8 mouse cellular contexts compared by ENCODE assay signal in genomic region chr15:3957982-3958381, GRCm38 (mm10). TPM values are rescaled to one million over a fixed set of nuclear protein-coding genes. Genes with fewer than 3 reads are reported as not detected.
DNase-seq lines count a peak whose midpoint lies in the region; ATAC-seq and TF ChIP-seq lines count a peak whose summit lies in the region.

No protein-coding gene starts in this region.

- no peak overlapping the region for H3K4me2 ChIP-seq in kidney, embryonic 14.5 days (replicated peaks; ENCODE audit: low read depth, low read length)
- H3K4me2 ChIP-seq in midbrain, embryonic 13.5 days (replicated peaks): no peak overlapping the region

- peak; percentile 34 for TF ChIP-seq CTCF in kidney, adult 2 months (conservative IDR thresholded peaks at IDR 0.05; ENCODE audit: insufficient read depth, insufficient read length, low read depth, low read length)

- in situ Hi-C loops in ES-E14 (cut with MboI; ENCODE audit: low sequenced_read_pairs in 2 of 2, unreplicated experiment in 2 of 2): no loop called here

- H3K9me3 ChIP-seq in kidney, embryonic 14.5 days (ENCODE audit: control insufficient read depth, low read length): no peaks in the 10 kb centered on the region
- H3K9me3 ChIP-seq in ES-E14 (ENCODE audit: control insufficient read depth, insufficient read depth, low read depth, low read length): no peaks in the 10 kb centered on the region
- H3K9me3 ChIP-seq in midbrain, embryonic 13.5 days: no peaks in the 10 kb centered on the region

- H3K9ac ChIP-seq in kidney, embryonic 14.5 days (ENCODE audit: low read depth, low read length): no peak overlapping the region
- H3K9ac ChIP-seq in ES-E14 (ENCODE audit: insufficient read depth, low read depth, low read length, poor library complexity, severe bottlenecking): no peak overlapping the region
- H3K9ac ChIP-seq in midbrain, embryonic 13.5 days (replicated peaks): no peak overlapping the region

- H3K27me3 ChIP-seq in kidney, adult 2 months (replicated peaks; ENCODE audit: control insufficient read depth, insufficient read depth, low read length): no peaks in the 10 kb centered on the region
- no peaks in the 10 kb centered on the region for H3K27me3 ChIP-seq in kidney, embryonic 14.5 days (ENCODE audit: control insufficient read depth, insufficient read depth, low read length)
- no peaks in the 10 kb centered on the region for H3K27me3 ChIP-seq in midbrain, embryonic 13.5 days

- peaks cover 4% of the 10 kb centered on the region; the same call in 1 of the 2 replicates for H3K4me1 ChIP-seq in kidney, adult 2 months (ENCODE audit: control insufficient read depth, insufficient read depth, low read length)
- H3K4me1 ChIP-seq in kidney, embryonic 14.5 days (ENCODE audit: control insufficient read depth, insufficient read depth, low read length): no peaks in the 10 kb centered on the region
- H3K4me1 ChIP-seq in ES-E14 (ENCODE audit: control insufficient read depth in 2 of 2, insufficient read depth in 2 of 2, low read length in 2 of 2, poor library complexity in 1 of 2): peaks cover 3 to 7% of the 10 kb centered on the region in 2 experiments; a peak in 2 of 4 replicates
- H3K4me1 ChIP-seq in midbrain, embryonic 13.5 days (replicated peaks): no peaks in the 10 kb centered on the region

- 28% methylated on average over 4 of the region's 4 CpGs for WGBS in kidney, adult 2 months
- WGBS in kidney, embryonic 14.5 days: 20% methylated on average over 4 of the region's 4 CpGs
- 26% methylated on average over 4 of the region's 4 CpGs for WGBS in midbrain, embryonic 13.5 days

- no peak for ATAC-seq in kidney, embryonic 14.5 days (ENCODE audit: low FRiP score, low TSS enrichment)
- 0 out of 2 replicates have a peak, but pooled peaks have one; percentile 17 for ATAC-seq in midbrain, embryonic 13.5 days
- ATAC-seq in erythroid progenitor cell, adult 5-6 weeks (replicated peaks; ENCODE audit: low FRiP score, poor library complexity, severe bottlenecking): no peak

- no peak overlapping the region for H3K27ac ChIP-seq in kidney, adult 2 months (ENCODE audit: insufficient read depth, low read depth, low read length)
- H3K27ac ChIP-seq in kidney, embryonic 14.5 days (ENCODE audit: low read depth, low read length): no peak overlapping the region
- H3K27ac ChIP-seq in ES-E14 (ENCODE audit: insufficient read depth, low read depth, low read length, poor library complexity, severe bottlenecking): no peak overlapping the region
- H3K27ac ChIP-seq in midbrain, embryonic 13.5 days: no peak overlapping the region

- H3K4me3 ChIP-seq in kidney, adult 2 months (ENCODE audit: insufficient read depth, low read depth, low read length): no peak overlapping the region
- H3K4me3 ChIP-seq in kidney, embryonic 14.5 days (ENCODE audit: low read length): no peak overlapping the region
- no peak overlapping the region for H3K4me3 ChIP-seq in ES-E14 (ENCODE audit: insufficient read depth in 1 of 2, low read depth in 1 of 2, low read length in 2 of 2, poor library complexity in 1 of 2, severe bottlenecking in 1 of 2)
- no peak overlapping the region for H3K4me3 ChIP-seq in midbrain, embryonic 13.5 days (replicated peaks)

- peak; percentile 74 for DNase-seq in kidney, adult 2 months
- DNase-seq in ES-E14 (ENCODE audit: low read depth, low spot score): no peak
- peak; percentile 57 to 70 for DNase-seq in adrenal gland, postnatal 36 days
- DNase-seq in frontal cortex, postnatal 25 days (ENCODE audit: low spot score in 2 of 2): peak; percentile 37 to 38
- DNase-seq in layer of hippocampus, adult 9-11 months: peak; percentile 28

- no peak for TF ChIP-seq POLR2A in kidney, adult 2 months (IDR thresholded peaks at IDR 0.05; ENCODE audit: low read depth, low read length)

- H3K36me3 ChIP-seq in kidney, adult 2 months (ENCODE audit: control insufficient read depth, insufficient read depth, low read length): no peaks in the 10 kb centered on the region
- no peaks in the 10 kb centered on the region for H3K36me3 ChIP-seq in kidney, embryonic 14.5 days (ENCODE audit: control insufficient read depth, insufficient read depth, low read length)
- H3K36me3 ChIP-seq in ES-E14 (ENCODE audit: control insufficient read depth, insufficient read depth, low read length, poor library complexity, severe bottlenecking): no peaks in the 10 kb centered on the region
- H3K36me3 ChIP-seq in midbrain, embryonic 13.5 days: no peaks in the 10 kb centered on the region

TF ChIP-seq in ES-E14, 5 proteins besides CTCF, POLR2A, EP300 and RAD21:
- TF ChIP-seq CHD2 (IDR thresholded peaks at IDR 0.05; ENCODE audit: low read depth, low read length) (no peak), MAFK (IDR thresholded peaks at IDR 0.05; ENCODE audit: insufficient read depth, low read depth, low read length) (no peak), HCFC1 (IDR thresholded peaks at IDR 0.05; ENCODE audit: borderline replicate concordance, insufficient read depth, low read length) (no peak), ZNF384 (IDR thresholded peaks at IDR 0.05; ENCODE audit: low read depth, low read length) (no peak), ZC3H11A (IDR thresholded peaks at IDR 0.05; ENCODE audit: borderline replicate concordance, low read depth, low read length) (peak; percentile 17; the same call in 1 of the 2 replicates)
TF ChIP-seq in ES-E14: peak in this region for 1.

RNA-seq across cellular contexts. Expression of gene Fbxo4, which starts 21.4 kb away (rescaled TPM):
- 8.8 and 10.7 TPM in 2 replicates for polyA plus RNA-seq in kidney, adult 2 months (2012; rRNA removed)
- 10.2 and 12.7 TPM in 2 replicates for polyA plus RNA-seq in kidney, embryonic 14.5 days (2014; fragmentation: Nextera tagmentation; extraction: Ambion mirVana)
- total RNA-seq in ES-E14 (2012; rRNA removed): 2.9 and 5.2 TPM in 2 replicates
- 10 to 100 TPM; 17.0 to 27.6 TPM for total RNA-seq in adrenal gland, postnatal 36 days (2021)
- 6.3 and 7.3 TPM in 2 replicates for polyA plus RNA-seq in midbrain, embryonic 13.5 days (2015; fragmentation: Nextera tagmentation; extraction: Ambion mirVana)
- total RNA-seq in erythroid progenitor cell, adult 5-6 weeks (2015; ENCODE audit: low replicate concordance): 3.6 TPM in 1 of 2 replicates, not detected in the other
- 2.4 TPM in 1 of 2 replicates, not detected in the other for total RNA-seq in erythroid progenitor cell, adult 5-6 weeks (2017; ENCODE audit: low replicate concordance)

RNA-seq across cellular contexts. Expression of gene AW549877, which starts 37.6 kb away (rescaled TPM):
- polyA plus RNA-seq in kidney, adult 2 months (2012; rRNA removed): 15.3 and 20.5 TPM in 2 replicates
- polyA plus RNA-seq in kidney, embryonic 14.5 days (2014; fragmentation: Nextera tagmentation; extraction: Ambion mirVana): 25.3 and 51.3 TPM in 2 replicates
- total RNA-seq in ES-E14 (2012; rRNA removed): 22.6 and 23.4 TPM in 2 replicates
- 10 to 100 TPM; 53.3 to 57.5 TPM for total RNA-seq in adrenal gland, postnatal 36 days (2021)
- 42.1 and 47.1 TPM in 2 replicates for polyA plus RNA-seq in midbrain, embryonic 13.5 days (2015; fragmentation: Nextera tagmentation; extraction: Ambion mirVana)
- 18.7 and 25.2 TPM in 2 replicates for total RNA-seq in erythroid progenitor cell, adult 5-6 weeks (2015; ENCODE audit: low replicate concordance)
- total RNA-seq in erythroid progenitor cell, adult 5-6 weeks (2017; ENCODE audit: low replicate concordance): 6.9 and 8.3 TPM in 2 replicates
